Mouse (Mus musculus) heart, adult 2 months (tissue): ENCODE measurements around the gene Akap6.

Experiments
- CTCF ChIP-seq: fragments of 200-600 bp; IDR thresholded peaks from 2 replicates; pipeline ENCODE4 v1.8.1; 2022; ENCODE audit warnings: antibody characterized with exemption, mild to moderate bottlenecking, moderate library complexity
- POLR2A ChIP-seq: fragments of 200-500 bp; IDR thresholded peaks from 2 replicates; pipeline ENCODE4 v1.6.1; 2011; ENCODE audit warnings: mild to moderate bottlenecking, low read depth, low read length, control low read depth; ENCODE audit not compliant: insufficient read depth

DNA sequence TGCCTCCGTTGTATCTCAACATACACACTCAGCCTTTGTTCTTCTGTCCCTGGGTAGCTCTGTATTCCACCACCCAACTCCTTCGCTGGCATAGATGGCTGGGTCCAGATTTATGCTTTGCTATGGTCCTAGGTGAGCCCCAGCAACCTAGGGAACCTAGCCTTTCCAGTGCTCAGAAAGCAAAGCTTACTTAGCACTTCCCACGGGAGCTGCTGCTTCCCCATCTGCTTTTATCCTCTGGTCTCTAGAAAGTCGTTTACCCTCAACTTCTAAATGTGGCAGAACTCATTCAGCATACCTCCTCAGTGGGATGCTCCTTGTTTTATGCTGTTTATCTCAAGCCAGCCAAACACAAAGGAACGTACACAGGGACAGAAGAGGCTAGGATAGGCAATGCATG, 329.7 kb downstream of the Akap6 start:
- TF ChIP-seq CTCF (no peak), POLR2A (no peak)
